Mouse (Mus musculus): ENCODE data around the gene Smad3. TPM values are rescaled to one million over a fixed set of nuclear protein-coding genes. Genes with fewer than 3 reads are reported as not detected.

The Smad3 gene
- total and polyA plus RNA-seq, 3 experiments = 0.81 to 1.5 (median 1.2) TPM

- Histone ChIP-seq H3K4me2 (ENCODE audit: insufficient read depth, low read depth, poor library complexity, severe bottlenecking) (no peak overlapping the region), H3K27ac (ENCODE audit: insufficient read depth, low read depth) (no peak overlapping the region), H3K79me2 (replicated peaks; ENCODE audit: control insufficient read depth, extremely low read depth, insufficient read depth, poor library complexity, severe bottlenecking) (no peaks in the 10 kb centered on the region), H3K27me3 (replicated peaks) (no peaks in the 10 kb centered on the region), H3K9ac (ENCODE audit: insufficient read depth, low read depth) (no peak overlapping the region), H3K36me3 (replicated peaks in 1 of 2; ENCODE audit: control insufficient read depth in 1 of 2, insufficient read depth in 1 of 2, low read length in 1 of 2) (no peaks in the 10 kb centered on the region), H3K4me1 (ENCODE audit: control insufficient read depth in 1 of 2, insufficient read depth in 2 of 2) (peaks cover 1 to 13% of the 10 kb centered on the region in 2 experiments), H3K9me3 (replicated peaks; ENCODE audit: low read length) (peaks cover 2% of the 10 kb centered on the region), H3K4me3 (replicated peaks in 1 of 3; ENCODE audit: low read depth in 2 of 3, low read length in 2 of 3, poor library complexity in 1 of 3) (no peak overlapping the region)
- no peak for DNase-seq (ENCODE audit: extremely low read depth)
- dilution Hi-C loops (cut with MboI; ENCODE audit: extremely low pct_ligation_motif_present, extremely low pct_unique_long_range_greater_than_20kb, low sequenced_read_pairs) = no loop called here
- in situ Hi-C loops (cut with MboI; ENCODE audit: low pct_ligation_motif_present, low pct_unique_long_range_greater_than_20kb, low sequenced_read_pairs) = no loop called here
- peak; percentile 31; the same call in 1 of the 2 replicates for TF ChIP-seq ZKSCAN1 (IDR thresholded peaks at IDR 0.05; ENCODE audit: borderline replicate concordance, low read depth, low read length)
- no peak for TF ChIP-seq NRF1 (IDR thresholded peaks at IDR 0.05; ENCODE audit: low read depth, low read length)
- TF ChIP-seq HCFC1 (IDR thresholded peaks at IDR 0.05; ENCODE audit: low read depth, low read length) = no peak
- TF ChIP-seq MEF2A (IDR thresholded peaks at IDR 0.05; ENCODE audit: borderline replicate concordance, low read depth, low read length) = no peak
These were observed 74.9 kb downstream of the Smad3 start for GRCm38 (mm10) chr9:63682943-63683342.

- Histone ChIP-seq H3K4me1 (ENCODE audit: control insufficient read depth in 1 of 2, insufficient read depth in 2 of 2) (peaks cover 0 to 6% of the 10 kb centered on the region in 2 experiments; a peak in 2 of 4 replicates), H3K27ac (ENCODE audit: insufficient read depth, low read depth) (no peak overlapping the region), H3K9me3 (replicated peaks; ENCODE audit: low read length) (peaks cover 2% of the 10 kb centered on the region), H3K36me3 (replicated peaks in 1 of 2; ENCODE audit: control insufficient read depth in 1 of 2, insufficient read depth in 1 of 2, low read length in 1 of 2) (no peaks in the 10 kb centered on the region), H3K27me3 (replicated peaks) (no peaks in the 10 kb centered on the region), H3K4me3 (replicated peaks in 1 of 3; ENCODE audit: low read depth in 2 of 3, low read length in 2 of 3, poor library complexity in 1 of 3) (no peak overlapping the region), H3K9ac (ENCODE audit: insufficient read depth, low read depth) (no peak overlapping the region), H3K4me2 (ENCODE audit: insufficient read depth, low read depth, poor library complexity, severe bottlenecking) (no peak overlapping the region), H3K79me2 (replicated peaks; ENCODE audit: control insufficient read depth, extremely low read depth, insufficient read depth, poor library complexity, severe bottlenecking) (no peaks in the 10 kb centered on the region)
- no peak for DNase-seq (ENCODE audit: extremely low read depth)
- dilution Hi-C loops (cut with MboI; ENCODE audit: extremely low pct_ligation_motif_present, extremely low pct_unique_long_range_greater_than_20kb, low sequenced_read_pairs) = no loop called here
- TF ChIP-seq JUND (conservative IDR thresholded peaks at IDR 0.05; ENCODE audit: low read depth, low read length) = no peak
- TF ChIP-seq BHLHE40 (IDR thresholded peaks at IDR 0.05; ENCODE audit: low read depth, low read length) = no peak
- TF ChIP-seq MXI1 (IDR thresholded peaks at IDR 0.05; ENCODE audit: low read depth, low read length) = no peak
- no peak for TF ChIP-seq E2F4 (IDR thresholded peaks at IDR 0.05; ENCODE audit: insufficient replicate concordance, low read depth, low read length)
- no peak for TF ChIP-seq USF1 (IDR thresholded peaks at IDR 0.05; ENCODE audit: low read depth, low read length)
- no peak for TF ChIP-seq TCF12 (IDR thresholded peaks at IDR 0.05; ENCODE audit: low read depth, low read length)
- TF ChIP-seq MAFK (IDR thresholded peaks at IDR 0.05; ENCODE audit: insufficient replicate concordance, low read length) = no peak
- TF ChIP-seq EP300 (IDR thresholded peaks at IDR 0.05; ENCODE audit: low read length) = no peak
- TF ChIP-seq MEF2A (IDR thresholded peaks at IDR 0.05; ENCODE audit: borderline replicate concordance, low read depth, low read length) = no peak
- no peak for TF ChIP-seq NELFE (IDR thresholded peaks at IDR 0.05; ENCODE audit: low read depth, low read length)
- TF ChIP-seq HCFC1 (IDR thresholded peaks at IDR 0.05; ENCODE audit: low read depth, low read length) = no peak
- no peak for TF ChIP-seq MAX (IDR thresholded peaks at IDR 0.05; ENCODE audit: low read length)
- no peak for TF ChIP-seq RCOR1 (conservative IDR thresholded peaks at IDR 0.05; ENCODE audit: low read depth, low read length)
- TF ChIP-seq ZC3H11A (IDR thresholded peaks at IDR 0.05; ENCODE audit: low read depth, low read length) = no peak
- TF ChIP-seq ZKSCAN1 (IDR thresholded peaks at IDR 0.05; ENCODE audit: borderline replicate concordance, low read depth, low read length) = no peak
- TF ChIP-seq JUN (IDR thresholded peaks at IDR 0.05; ENCODE audit: insufficient read depth, low read depth, low read length) = no peak
- in situ Hi-C loops (cut with MboI; ENCODE audit: low pct_ligation_motif_present, low pct_unique_long_range_greater_than_20kb, low sequenced_read_pairs) = no loop called here
These were observed 75.5 kb downstream of the Smad3 start for GRCm38 (mm10) chr9:63682301-63682700.

Measured in CH12.LX (cell line).